Comparison of ENCODE assay signal across 22 mouse cellular contexts in genomic region chr6:17800694-17801093, GRCm38 (mm10).
DNase-seq lines count a peak whose midpoint lies in the region; ATAC-seq lines count a peak whose summit lies in the region.
"Had no signal": no experiment of that assay in that cellular context is flagged by ENCODE, and none has a peak within 500 bp of the region (broad histone marks: within the 10 kb centered on the region; RNA-seq: fewer than 3 reads in every experiment).

No protein-coding gene starts in this region.

- no peaks in the 10 kb centered on the region; the same call in 1 of the 2 replicates for H3K9me3 ChIP-seq in forebrain, embryonic 10.5 days
- H3K9me3 ChIP-seq: embryonic facial prominence, embryonic 15.5 days; G1E; heart, embryonic 13.5 days; hindbrain, embryonic 15.5 days had no signal

- H3K27me3 ChIP-seq in forebrain, embryonic 10.5 days (ENCODE audit: poor library complexity, severe bottlenecking): no peaks in the 10 kb centered on the region
- H3K27me3 ChIP-seq: embryonic facial prominence, embryonic 15.5 days; heart, embryonic 13.5 days; hindbrain, embryonic 15.5 days had no signal

- WGBS in forebrain, embryonic 10.5 days: 90% methylated on average over 5 of the region's 5 CpGs

- H3K36me3 ChIP-seq in forebrain, embryonic 10.5 days (replicated peaks): no peaks in the 10 kb centered on the region
- H3K36me3 ChIP-seq: embryonic facial prominence, embryonic 15.5 days; heart, embryonic 13.5 days; hindbrain, embryonic 15.5 days had no signal

- ATAC-seq in activated CD4-positive, CD25-positive, alpha-beta regulatory T cell, adult 4 months: peak; percentile 63
- peak; percentile 61 for ATAC-seq in inflammation-experienced regulatory T-cells, adult 6 months
- ATAC-seq: forebrain, embryonic 16.5 days had no signal

- no peak overlapping the region for H3K27ac ChIP-seq in forebrain, embryonic 10.5 days
- H3K27ac ChIP-seq: embryonic facial prominence, embryonic 15.5 days; heart, embryonic 13.5 days; hindbrain, embryonic 15.5 days had no signal

- peaks cover 26% of the 10 kb centered on the region for H3K4me1 ChIP-seq in forebrain, embryonic 10.5 days
- H3K4me1 ChIP-seq: embryonic facial prominence, embryonic 15.5 days had no signal

- H3K4me3 ChIP-seq in forebrain, embryonic 10.5 days: no peak overlapping the region
- H3K4me3 ChIP-seq: embryonic facial prominence, embryonic 15.5 days; erythroblast, embryonic 14.5 days; heart, embryonic 13.5 days; hindbrain, embryonic 15.5 days had no signal

- DNase-seq in 3T3-L1 (ENCODE audit: low read depth, low spot score): peak; percentile 29
- DNase-seq in CD4-positive helper T cell, adult 2 months (ENCODE audit: low read depth, low spot score): peak; percentile 14
- DNase-seq in layer of hippocampus, adult 9-11 months: no peak
- DNase-seq in gastrocnemius, adult 18-20 months (ENCODE audit: low spot score): no peak
- DNase-seq in kidney, postnatal 25 days: no peak
- DNase-seq in forebrain, embryonic 10.5 days (ENCODE audit: extremely low spot score, low spot score): no peak
- DNase-seq: adrenal gland, adult 2 months; adrenal gland, postnatal 25 days; B cell, adult 2 months; cerebellum, adult 2 months; cerebellum, postnatal 10 days; gastrocnemius, postnatal 14 days; heart, postnatal 36 days; kidney, adult 18-20 months had no signal

Comparison
In these comparisons a context has a peak if more than half of its experiments do, and no peak if none do; other contexts are left out.
1. DNase-seq: peak in 3T3-L1 (single experiment) and CD4-positive helper T cell, adult 2 months (single experiment); none in layer of hippocampus, adult 9-11 months (single experiment), gastrocnemius, adult 18-20 months (single experiment), kidney, postnatal 25 days (0 of 2) and forebrain, embryonic 10.5 days (single experiment).